Mouse (Mus musculus): ENCODE data around the gene Drosha.

Gene Drosha

GRCm38 (mm10) chr15:12941651-12942180, 117.1 kb downstream of the Drosha start:
- no peak for DNase-seq

GRCm38 (mm10) chr15:12942424-12942823, 117.8 kb downstream of the Drosha start:
- no peak for DNase-seq

- no peak for DNase-seq
Observed at GRCm38 (mm10) chr15:12958051-12958450, 133.4 kb downstream of the Drosha start.

GRCm38 (mm10) chr15:12962179-12962578, 137.6 kb downstream of the Drosha start:
- no peak for DNase-seq

GRCm38 (mm10) chr15:12965209-12965608, 140.6 kb downstream of the Drosha start:
- DNase-seq = no peak

- no peak for DNase-seq
Observed at GRCm38 (mm10) chr15:12968815-12969214, 144.2 kb downstream of the Drosha start.

- DNase-seq = no peak
Observed at GRCm38 (mm10) chr15:12972441-12972840, 147.8 kb downstream of the Drosha start.

Measured in spleen, adult 18-20 months (tissue).